Mouse (Mus musculus): ENCODE data around the gene Cdc42ep2. TPM values are rescaled to one million over a fixed set of nuclear protein-coding genes. Genes with fewer than 3 reads are reported as not detected.
A peak's percentile ranks its signal among the peaks of the same experiment; 100 is the strongest.

Cdc42ep2 gene
- polyA plus RNA-seq (2014; fragmentation: Nextera tagmentation; extraction: Ambion mirVana): 5.1 TPM in 2 replicates

DNA sequence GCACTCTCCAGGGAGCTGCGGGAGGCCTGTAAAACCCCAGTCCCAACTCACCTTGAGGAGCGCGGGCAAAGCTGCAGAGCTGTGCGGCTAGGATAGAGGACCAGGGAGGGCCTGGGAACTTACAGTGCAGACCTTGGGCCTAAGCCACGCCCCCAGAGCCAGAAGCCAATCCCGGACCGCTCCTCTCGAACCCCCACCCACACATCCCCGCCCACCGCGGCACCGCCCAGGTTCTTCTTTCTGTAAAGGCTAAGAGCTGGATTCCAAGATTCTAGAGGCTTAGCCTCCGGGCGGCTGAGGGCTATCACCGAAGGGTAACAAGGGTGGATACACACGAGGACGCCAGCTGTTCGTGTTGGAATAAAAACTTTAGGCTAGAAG, at the start of gene Cdc42ep2:
TSS of gene Cdc42ep2 (minus strand) at position 104 of the 381 bp plus-strand sequence.
- peak within 1 kb of the TSS; percentile 64 for H3K9ac ChIP-seq (ENCODE audit: low read depth, low read length)
- ATAC-seq (replicated peaks; ENCODE audit: low FRiP score) (peak; percentile 89), DNase-seq (ENCODE audit: low spot score) (peak; percentile 94)
- H3K4me2 ChIP-seq: peak within 1 kb of the TSS; percentile 96
- WGBS: 0% methylated on average over 18 of the region's 18 CpGs
- peak within 1 kb of the TSS; percentile 54 for H3K27ac ChIP-seq (ENCODE audit: low read depth, low read length)
- no peaks in the 10 kb centered on the region; the same call in 1 of the 2 replicates for H3K27me3 ChIP-seq (replicated peaks; ENCODE audit: control insufficient read depth, insufficient read depth, low read length)
- no peaks in the 10 kb centered on the region for H3K9me3 ChIP-seq (ENCODE audit: control insufficient read depth, low read length)
- peaks cover 36% of the 10 kb centered on the region for H3K4me1 ChIP-seq (replicated peaks; ENCODE audit: control insufficient read depth, insufficient read depth, low read length)
- H3K36me3 ChIP-seq (ENCODE audit: control insufficient read depth, insufficient read depth, low read length): no peaks in the 10 kb centered on the region
- peak within 1 kb of the TSS; percentile 59 for H3K4me3 ChIP-seq (ENCODE audit: low read depth, low read length)

DNA sequence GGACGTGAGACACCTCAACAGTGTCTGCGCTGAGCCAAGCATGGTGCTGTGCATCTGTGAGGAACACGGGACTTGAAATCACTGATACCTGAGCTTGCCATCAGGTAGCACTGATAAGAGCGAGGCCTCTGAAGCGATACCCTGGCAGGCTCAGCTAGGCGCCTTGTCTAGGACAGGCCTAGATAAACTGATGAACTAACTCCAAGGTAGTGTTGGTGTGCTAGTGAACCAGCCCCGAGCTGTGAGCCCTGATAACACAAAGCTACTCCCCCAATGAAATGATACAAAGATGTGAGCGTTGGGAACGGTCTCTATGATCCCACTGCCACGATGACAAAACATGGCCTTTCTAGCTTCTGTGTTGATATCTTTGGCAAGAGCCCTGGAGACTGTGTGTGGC, 43.0 kb upstream of the Cdc42ep2 start:
- ATAC-seq (replicated peaks; ENCODE audit: low FRiP score): peak; percentile 91
- WGBS: 49% methylated on average over 10 of the region's 10 CpGs
- Histone ChIP-seq H3K9ac (ENCODE audit: low read depth, low read length) (no peak overlapping the region), H3K9me3 (ENCODE audit: control insufficient read depth, low read length) (no peaks in the 10 kb centered on the region), H3K4me2 (peak overlapping the region; percentile 37; the same call in 1 of the 2 replicates), H3K27me3 (replicated peaks; ENCODE audit: control insufficient read depth, insufficient read depth, low read length) (no peaks in the 10 kb centered on the region), H3K36me3 (ENCODE audit: control insufficient read depth, insufficient read depth, low read length) (no peaks in the 10 kb centered on the region), H3K4me3 (ENCODE audit: low read depth, low read length) (no peak overlapping the region), H3K27ac (ENCODE audit: low read depth, low read length) (peak overlapping the region; percentile 67), H3K4me1 (replicated peaks; ENCODE audit: control insufficient read depth, insufficient read depth, low read length) (peaks cover 29% of the 10 kb centered on the region)
- DNase-seq (ENCODE audit: low spot score): no peak

DNA sequence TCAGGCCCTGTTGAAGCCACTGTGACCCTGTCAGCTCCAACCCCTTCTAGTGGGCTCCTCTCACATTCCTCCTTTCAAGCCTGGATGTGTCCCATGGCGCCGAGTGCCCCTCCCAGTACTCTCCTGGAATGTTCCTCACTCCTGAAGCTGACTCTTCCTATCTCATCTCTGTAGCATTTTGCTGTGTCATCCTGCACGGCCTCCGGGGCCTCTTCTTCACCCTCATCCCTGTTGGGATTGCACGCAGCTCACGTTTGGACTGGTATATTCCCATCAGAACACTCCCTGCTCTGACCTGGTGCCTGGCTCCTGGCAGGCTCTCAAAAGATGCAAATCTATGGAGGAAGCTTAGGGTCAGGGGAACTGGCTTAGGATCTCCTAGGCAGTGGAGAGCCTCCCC, 42.2 kb upstream of the Cdc42ep2 start:
- Histone ChIP-seq H3K4me2 (peak overlapping the region; percentile 37), H3K9me3 (ENCODE audit: control insufficient read depth, low read length) (no peaks in the 10 kb centered on the region), H3K9ac (ENCODE audit: low read depth, low read length) (peak overlapping the region; percentile 11; the same call in 1 of the 2 replicates), H3K27me3 (replicated peaks; ENCODE audit: control insufficient read depth, insufficient read depth, low read length) (no peaks in the 10 kb centered on the region), H3K4me3 (ENCODE audit: low read depth, low read length) (no peak overlapping the region), H3K36me3 (ENCODE audit: control insufficient read depth, insufficient read depth, low read length) (no peaks in the 10 kb centered on the region), H3K4me1 (replicated peaks; ENCODE audit: control insufficient read depth, insufficient read depth, low read length) (peaks cover 34% of the 10 kb centered on the region), H3K27ac (ENCODE audit: low read depth, low read length) (peak overlapping the region; percentile 66)
- peak; percentile 32; the same call in 1 of the 2 replicates for ATAC-seq (replicated peaks; ENCODE audit: low FRiP score)
- 53% methylated on average over 6 of the region's 6 CpGs for WGBS
- DNase-seq (ENCODE audit: low spot score): no peak

DNA sequence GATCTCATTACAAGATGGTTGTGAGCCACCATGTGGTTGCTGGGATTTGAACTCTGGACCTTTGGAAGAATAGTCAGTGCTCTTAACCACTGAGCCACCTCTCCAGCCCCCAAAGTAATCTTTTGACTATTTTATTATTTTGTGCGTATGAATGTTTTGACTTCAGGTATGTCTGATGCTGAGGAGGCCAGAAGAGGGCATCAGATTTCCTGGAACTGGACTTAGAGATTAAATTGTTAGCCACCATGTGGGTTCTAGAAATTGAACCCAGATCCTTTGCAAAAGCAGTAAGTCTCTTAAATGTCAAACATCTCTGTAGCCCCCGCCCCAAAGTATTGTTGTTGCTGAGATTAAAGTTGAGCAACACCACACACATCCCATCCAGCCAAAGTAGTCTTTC, 41.3 kb upstream of the Cdc42ep2 start:
- H3K27ac ChIP-seq (ENCODE audit: low read depth, low read length): no peak overlapping the region
- H3K9ac ChIP-seq (ENCODE audit: low read depth, low read length): no peak overlapping the region
- H3K27me3 ChIP-seq (replicated peaks; ENCODE audit: control insufficient read depth, insufficient read depth, low read length): no peaks in the 10 kb centered on the region

GRCm38 (mm10) chr19:5965280-5965679, 40.7 kb upstream of the Cdc42ep2 start:
- peaks cover 37% of the 10 kb centered on the region for H3K4me1 ChIP-seq (replicated peaks; ENCODE audit: control insufficient read depth, insufficient read depth, low read length)
- ATAC-seq (replicated peaks; ENCODE audit: low FRiP score): no peak
- H3K36me3 ChIP-seq (ENCODE audit: control insufficient read depth, insufficient read depth, low read length): peaks cover 5% of the 10 kb centered on the region; the same call in 1 of the 2 replicates
- H3K9ac ChIP-seq (ENCODE audit: low read depth, low read length): peak overlapping the region; percentile 94; the same call in 1 of the 2 replicates
- no peak overlapping the region for H3K4me3 ChIP-seq (ENCODE audit: low read depth, low read length)
- DNase-seq (ENCODE audit: low spot score): peak; percentile 72
- peak overlapping the region; percentile 85; the same call in 1 of the 2 replicates for H3K27ac ChIP-seq (ENCODE audit: low read depth, low read length)
- H3K27me3 ChIP-seq (replicated peaks; ENCODE audit: control insufficient read depth, insufficient read depth, low read length): no peaks in the 10 kb centered on the region
- H3K9me3 ChIP-seq (ENCODE audit: control insufficient read depth, low read length): no peaks in the 10 kb centered on the region
- peak overlapping the region; percentile 75 for H3K4me2 ChIP-seq
- WGBS: 8% methylated on average over 4 of the region's 4 CpGs

More for the DNA sequence above, 41.3 kb upstream of the Cdc42ep2 start:
- H3K4me1 ChIP-seq (replicated peaks; ENCODE audit: control insufficient read depth, insufficient read depth, low read length): peaks cover 37% of the 10 kb centered on the region
- DNase-seq (ENCODE audit: low spot score): no peak
- 86% methylated on average over 2 of the region's 2 CpGs for WGBS
- H3K36me3 ChIP-seq (ENCODE audit: control insufficient read depth, insufficient read depth, low read length): peaks cover 2% of the 10 kb centered on the region; the same call in 1 of the 2 replicates
- H3K9me3 ChIP-seq (ENCODE audit: control insufficient read depth, low read length): no peaks in the 10 kb centered on the region
- H3K4me3 ChIP-seq (ENCODE audit: low read depth, low read length): no peak overlapping the region
- no peak overlapping the region for H3K4me2 ChIP-seq
- no peak for ATAC-seq (replicated peaks; ENCODE audit: low FRiP score)

DNA sequence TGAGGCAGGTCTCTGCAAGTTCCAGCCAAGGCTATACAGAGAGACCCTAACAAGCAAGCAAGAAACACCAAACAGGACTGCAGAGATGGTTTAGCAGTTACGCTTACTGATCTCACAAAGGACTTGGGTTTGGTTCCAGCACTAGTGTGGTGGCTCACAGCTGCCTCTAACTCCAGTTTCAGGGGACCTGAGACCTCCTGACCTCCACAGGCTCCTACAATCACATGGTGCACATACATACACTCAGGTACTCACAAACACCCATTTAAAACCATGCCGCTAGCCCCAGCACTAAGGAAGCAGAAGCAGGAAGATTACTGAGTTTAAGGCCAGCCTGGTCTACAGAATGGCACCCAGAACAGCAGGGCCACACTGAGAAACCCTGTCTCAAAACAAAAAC, 40.2 kb upstream of the Cdc42ep2 start:
- no peak for DNase-seq (ENCODE audit: low spot score)
- H3K4me2 ChIP-seq: peak overlapping the region; percentile 75
- peak overlapping the region; percentile 94 for H3K9ac ChIP-seq (ENCODE audit: low read depth, low read length)
- 93% methylated on average over 2 of the region's 2 CpGs for WGBS
- peak overlapping the region; percentile 85 for H3K4me3 ChIP-seq (ENCODE audit: low read depth, low read length)
- no peaks in the 10 kb centered on the region for H3K27me3 ChIP-seq (replicated peaks; ENCODE audit: control insufficient read depth, insufficient read depth, low read length)
- H3K4me1 ChIP-seq (replicated peaks; ENCODE audit: control insufficient read depth, insufficient read depth, low read length): peaks cover 37% of the 10 kb centered on the region
- ATAC-seq (replicated peaks; ENCODE audit: low FRiP score): no peak
- no peaks in the 10 kb centered on the region for H3K9me3 ChIP-seq (ENCODE audit: control insufficient read depth, low read length)
- peak overlapping the region; percentile 85 for H3K27ac ChIP-seq (ENCODE audit: low read depth, low read length)
- peaks cover 5% of the 10 kb centered on the region; the same call in 1 of the 2 replicates for H3K36me3 ChIP-seq (ENCODE audit: control insufficient read depth, insufficient read depth, low read length)

DNA sequence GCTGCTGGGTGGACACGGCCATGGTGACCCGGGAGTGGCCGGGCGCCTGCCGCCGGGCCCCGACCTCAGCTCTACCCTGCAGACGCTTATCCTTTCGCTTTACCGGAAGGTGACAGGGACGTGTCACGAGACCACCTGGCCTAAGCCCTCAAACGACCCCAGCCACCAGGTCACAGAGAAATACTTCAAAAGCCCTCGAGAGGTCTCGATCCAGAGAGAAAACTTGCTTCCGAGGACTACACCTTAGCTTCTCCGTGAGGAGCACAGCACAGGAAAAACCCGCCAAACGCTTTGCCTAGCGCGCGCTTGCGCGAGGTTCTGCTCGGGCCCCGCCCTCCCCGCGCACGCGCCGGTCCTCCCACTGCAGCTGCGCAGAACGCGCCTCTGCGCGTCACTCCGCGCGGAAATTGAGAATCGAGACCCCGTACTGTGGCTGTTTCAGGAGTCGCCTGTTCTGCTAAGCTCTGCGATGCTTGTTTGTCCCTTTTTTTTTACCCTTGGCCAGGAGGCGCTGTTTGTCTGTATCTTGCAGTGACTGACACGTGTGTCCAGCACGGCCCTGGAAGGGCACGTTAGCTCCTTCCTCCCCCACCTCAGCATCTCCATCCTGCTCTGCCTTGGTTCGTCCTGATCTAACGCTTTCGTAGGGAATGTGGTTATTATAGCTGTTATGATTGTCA, 39.4 kb upstream of the Cdc42ep2 start, which contains the start of gene Pola2:
TSS of gene Pola2 (minus strand) at position 320 of the 680 bp plus-strand sequence.
- ATAC-seq (replicated peaks; ENCODE audit: low FRiP score): peak; percentile 72
- Histone ChIP-seq H3K27ac (ENCODE audit: low read depth, low read length) (peak within 1 kb of the TSS; percentile 85), H3K27me3 (replicated peaks; ENCODE audit: control insufficient read depth, insufficient read depth, low read length) (no peaks in the 10 kb centered on the region), H3K9me3 (ENCODE audit: control insufficient read depth, low read length) (no peaks in the 10 kb centered on the region), H3K4me2 (peak within 1 kb of the TSS; percentile 75), H3K9ac (ENCODE audit: low read depth, low read length) (peak within 1 kb of the TSS; percentile 94), H3K36me3 (ENCODE audit: control insufficient read depth, insufficient read depth, low read length) (peaks cover 5% of the 10 kb centered on the region; the same call in 1 of the 2 replicates), H3K4me3 (ENCODE audit: low read depth, low read length) (peak within 1 kb of the TSS; percentile 85), H3K4me1 (replicated peaks; ENCODE audit: control insufficient read depth, insufficient read depth, low read length) (peaks cover 37% of the 10 kb centered on the region)
- peak; percentile 89 for DNase-seq (ENCODE audit: low spot score)
- under 1% methylated on average over 50 of the region's 50 CpGs for WGBS

- H3K9me3 ChIP-seq (ENCODE audit: control insufficient read depth, low read length): no peaks in the 10 kb centered on the region
- H3K4me3 ChIP-seq (ENCODE audit: low read depth, low read length): peak overlapping the region; percentile 85
- H3K9ac ChIP-seq (ENCODE audit: low read depth, low read length): peak overlapping the region; percentile 94
- H3K36me3 ChIP-seq (ENCODE audit: control insufficient read depth, insufficient read depth, low read length): peaks cover 12% of the 10 kb centered on the region
- H3K27ac ChIP-seq (ENCODE audit: low read depth, low read length): no peak overlapping the region
- 23% methylated on average over 1 of the region's 1 CpGs for WGBS
- H3K4me2 ChIP-seq: peak overlapping the region; percentile 75
- H3K4me1 ChIP-seq (replicated peaks; ENCODE audit: control insufficient read depth, insufficient read depth, low read length): peaks cover 37% of the 10 kb centered on the region
- DNase-seq (ENCODE audit: low spot score): no peak
- no peak for ATAC-seq (replicated peaks; ENCODE audit: low FRiP score)
- no peaks in the 10 kb centered on the region for H3K27me3 ChIP-seq (replicated peaks; ENCODE audit: control insufficient read depth, insufficient read depth, low read length)
Observed at GRCm38 (mm10) chr19:5962651-5963050, 38.0 kb upstream of the Cdc42ep2 start.

All from liver, embryonic 11.5 days (tissue).